Mouse (Mus musculus): Measurements from ENCODE around the gene Gnpat.

DNA sequence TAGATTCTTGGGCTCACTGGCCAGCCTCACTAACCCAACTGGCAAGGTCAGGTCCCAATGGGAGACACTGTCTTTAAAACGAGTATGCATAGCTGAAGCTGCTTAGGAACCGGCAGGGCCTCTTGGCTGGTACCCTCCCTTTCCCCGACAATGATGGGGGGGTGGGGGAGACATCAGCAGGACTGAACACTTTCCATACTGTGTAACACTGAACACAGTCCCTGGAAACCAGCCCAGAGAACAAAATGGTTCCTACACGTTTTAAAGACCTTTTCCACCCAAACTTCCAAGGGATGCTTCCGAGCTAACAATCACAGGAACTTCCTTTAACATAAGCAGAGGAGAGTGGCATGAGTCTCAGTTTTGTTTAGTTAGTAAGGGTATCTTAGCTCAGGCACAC lies 72.3 kb downstream of the Gnpat start:
- TF ChIP-seq POLR2A (IDR thresholded peaks at IDR 0.05; ENCODE audit: insufficient read length, low read depth) (no peak), USF1 (IDR thresholded peaks at IDR 0.05; ENCODE audit: low read depth) (no peak), TCF3 (IDR thresholded peaks at IDR 0.05; ENCODE audit: insufficient read length, low read depth) (no peak), POLR2AphosphoS2 (IDR thresholded peaks at IDR 0.05; ENCODE audit: insufficient read length, low read depth) (no peak), MAX (IDR thresholded peaks at IDR 0.05; ENCODE audit: low read depth) (no peak), MYOD1 (IDR thresholded peaks at IDR 0.05; ENCODE audit: control insufficient read depth in 1 of 3, insufficient read length in 2 of 3, low read depth in 2 of 3) (no peak), MYOG (IDR thresholded peaks at IDR 0.05; ENCODE audit: control insufficient read depth in 1 of 3, insufficient read depth in 1 of 3, insufficient read length in 2 of 3, low read depth in 2 of 3) (no peak), E2F4 (IDR thresholded peaks at IDR 0.05; ENCODE audit: insufficient read depth) (no peak), TCF12 (IDR thresholded peaks at IDR 0.05; ENCODE audit: insufficient read depth, poor library complexity, severe bottlenecking) (no peak)
